Mouse (Mus musculus): ENCODE results near the gene Nr5a1. TPM values are rescaled to one million over a fixed set of nuclear protein-coding genes. Genes with fewer than 3 reads are reported as not detected.

The Nr5a1 gene
- polyA plus RNA-seq, 1 experiment: not detected

GRCm38 (mm10) chr2:38672496-38672895 lies 41.8 kb downstream of the Nr5a1 start:
- Histone ChIP-seq H3K9me3 (ENCODE audit: control insufficient read depth, low read length) (no peaks in the 10 kb centered on the region), H3K4me1 (ENCODE audit: control insufficient read depth) (peaks cover 2% of the 10 kb centered on the region; the same call in 1 of the 2 replicates), H3K27me3 (ENCODE audit: control insufficient read depth) (peaks cover 21% of the 10 kb centered on the region), H3K4me3 (replicated peaks) (no peak overlapping the region), H3K36me3 (ENCODE audit: control insufficient read depth) (no peaks in the 10 kb centered on the region)
- TF ChIP-seq GATA1 (IDR thresholded peaks at IDR 0.05; ENCODE audit: low read length): no peak
- no peak for TF ChIP-seq TAL1 (IDR thresholded peaks at IDR 0.05; ENCODE audit: low read length)

- H3K36me3 ChIP-seq (ENCODE audit: control insufficient read depth): no peaks in the 10 kb centered on the region
- H3K9me3 ChIP-seq (ENCODE audit: control insufficient read depth, low read length): no peaks in the 10 kb centered on the region
- peaks cover 21% of the 10 kb centered on the region for H3K27me3 ChIP-seq (ENCODE audit: control insufficient read depth)
- H3K4me1 ChIP-seq (ENCODE audit: control insufficient read depth): peaks cover 2% of the 10 kb centered on the region; the same call in 1 of the 2 replicates
- H3K4me3 ChIP-seq (replicated peaks): no peak overlapping the region
- no peak for TF ChIP-seq GATA1 (IDR thresholded peaks at IDR 0.05; ENCODE audit: low read length)
These were observed 45.4 kb downstream of the Nr5a1 start for GRCm38 (mm10) chr2:38668802-38669580.

- Histone ChIP-seq H3K4me1 (ENCODE audit: control insufficient read depth) (peaks cover 3% of the 10 kb centered on the region), H3K27me3 (ENCODE audit: control insufficient read depth) (peaks cover 21% of the 10 kb centered on the region), H3K36me3 (ENCODE audit: control insufficient read depth) (no peaks in the 10 kb centered on the region), H3K4me3 (replicated peaks) (no peak overlapping the region), H3K9me3 (ENCODE audit: control insufficient read depth, low read length) (no peaks in the 10 kb centered on the region)
- TF ChIP-seq GATA1 (IDR thresholded peaks at IDR 0.05; ENCODE audit: low read length) (no peak), TAL1 (IDR thresholded peaks at IDR 0.05; ENCODE audit: low read length) (no peak)
These were observed 52.9 kb downstream of the Nr5a1 start for GRCm38 (mm10) chr2:38661398-38661797.

- peak overlapping the region; percentile 33 for H3K4me3 ChIP-seq (replicated peaks)
These were observed 56.0 kb downstream of the Nr5a1 start for GRCm38 (mm10) chr2:38658338-38658836.

GRCm38 (mm10) chr2:38653694-38654093 lies 60.6 kb downstream of the Nr5a1 start:
- H3K4me3 ChIP-seq (replicated peaks): no peak overlapping the region

More at GRCm38 (mm10) chr2:38658338-38658836, 56.0 kb downstream of the Nr5a1 start:
- Histone ChIP-seq H3K4me1 (ENCODE audit: control insufficient read depth) (peaks cover 3% of the 10 kb centered on the region), H3K36me3 (ENCODE audit: control insufficient read depth) (no peaks in the 10 kb centered on the region), H3K9me3 (ENCODE audit: control insufficient read depth, low read length) (no peaks in the 10 kb centered on the region), H3K27me3 (ENCODE audit: control insufficient read depth) (peaks cover 24% of the 10 kb centered on the region)
- TF ChIP-seq GATA1 (IDR thresholded peaks at IDR 0.05; ENCODE audit: low read length) (no peak), TAL1 (IDR thresholded peaks at IDR 0.05; ENCODE audit: low read length) (no peak)

GRCm38 (mm10) chr2:38653293-38653619 lies 61.1 kb downstream of the Nr5a1 start:
- Histone ChIP-seq H3K4me1 (ENCODE audit: control insufficient read depth) (peaks cover under 1% of the 10 kb centered on the region; the same call in 1 of the 2 replicates), H3K36me3 (ENCODE audit: control insufficient read depth) (no peaks in the 10 kb centered on the region), H3K9me3 (ENCODE audit: control insufficient read depth, low read length) (peaks cover 5% of the 10 kb centered on the region; the same call in 1 of the 2 replicates), H3K4me3 (replicated peaks) (no peak overlapping the region), H3K27me3 (ENCODE audit: control insufficient read depth) (peaks cover 28% of the 10 kb centered on the region)
- no peak for TF ChIP-seq GATA1 (IDR thresholded peaks at IDR 0.05; ENCODE audit: low read length)
- TF ChIP-seq TAL1 (IDR thresholded peaks at IDR 0.05; ENCODE audit: low read length): no peak

More at GRCm38 (mm10) chr2:38653694-38654093, 60.6 kb downstream of the Nr5a1 start:
- Histone ChIP-seq H3K36me3 (ENCODE audit: control insufficient read depth) (no peaks in the 10 kb centered on the region), H3K27me3 (ENCODE audit: control insufficient read depth) (peaks cover 27% of the 10 kb centered on the region), H3K9me3 (ENCODE audit: control insufficient read depth, low read length) (peaks cover under 1% of the 10 kb centered on the region; the same call in 1 of the 2 replicates), H3K4me1 (ENCODE audit: control insufficient read depth) (peaks cover 3% of the 10 kb centered on the region)
- TF ChIP-seq TAL1 (IDR thresholded peaks at IDR 0.05; ENCODE audit: low read length) (no peak), GATA1 (IDR thresholded peaks at IDR 0.05; ENCODE audit: low read length) (no peak)

GRCm38 (mm10) chr2:38652565-38653292 lies 61.6 kb downstream of the Nr5a1 start:
- no peak overlapping the region for H3K4me3 ChIP-seq (replicated peaks)
- peaks cover 24% of the 10 kb centered on the region for H3K27me3 ChIP-seq (ENCODE audit: control insufficient read depth)
- H3K36me3 ChIP-seq (ENCODE audit: control insufficient read depth): no peaks in the 10 kb centered on the region
- no peak for TF ChIP-seq TAL1 (IDR thresholded peaks at IDR 0.05; ENCODE audit: low read length)
- H3K4me1 ChIP-seq (ENCODE audit: control insufficient read depth): no peaks in the 10 kb centered on the region
- peaks cover 5% of the 10 kb centered on the region; the same call in 1 of the 2 replicates for H3K9me3 ChIP-seq (ENCODE audit: control insufficient read depth, low read length)

GRCm38 (mm10) chr2:38652098-38652497 lies 62.2 kb downstream of the Nr5a1 start:
- Histone ChIP-seq H3K27me3 (ENCODE audit: control insufficient read depth) (peaks cover 19% of the 10 kb centered on the region), H3K4me1 (ENCODE audit: control insufficient read depth) (no peaks in the 10 kb centered on the region), H3K4me3 (replicated peaks) (no peak overlapping the region), H3K36me3 (ENCODE audit: control insufficient read depth) (no peaks in the 10 kb centered on the region), H3K9me3 (ENCODE audit: control insufficient read depth, low read length) (peaks cover 5% of the 10 kb centered on the region; the same call in 1 of the 2 replicates)
- TF ChIP-seq GATA1 (IDR thresholded peaks at IDR 0.05; ENCODE audit: low read length) (no peak), TAL1 (IDR thresholded peaks at IDR 0.05; ENCODE audit: low read length) (no peak)

GRCm38 (mm10) chr2:38650340-38650739 lies 64.0 kb downstream of the Nr5a1 start:
- H3K4me1 ChIP-seq (ENCODE audit: control insufficient read depth): no peaks in the 10 kb centered on the region
- peaks cover 11% of the 10 kb centered on the region for H3K27me3 ChIP-seq (ENCODE audit: control insufficient read depth)
- peaks cover 5% of the 10 kb centered on the region; the same call in 1 of the 2 replicates for H3K9me3 ChIP-seq (ENCODE audit: control insufficient read depth, low read length)
- H3K36me3 ChIP-seq (ENCODE audit: control insufficient read depth): no peaks in the 10 kb centered on the region
- TF ChIP-seq GATA1 (IDR thresholded peaks at IDR 0.05; ENCODE audit: low read length) (no peak), TAL1 (IDR thresholded peaks at IDR 0.05; ENCODE audit: low read length) (no peak)
- no peak overlapping the region for H3K4me3 ChIP-seq (replicated peaks)

Measured in erythroblast, embryonic 14.5 days (primary cell).